Mouse (Mus musculus) erythroblast, embryonic 14.5 days (primary cell): ENCODE data around the gene Hnrnph2.

Experiments used
- GATA1 ChIP-seq: IDR thresholded peaks from 2 replicates; pipeline ENCODE4 v1.6.1; 2012; ENCODE audit warnings: low read length, inconsistent platforms, mixed read lengths
- TAL1 ChIP-seq: IDR thresholded peaks from 3 replicates; pipeline ENCODE4 v1.6.1; 2012; ENCODE audit warnings: low read length, inconsistent platforms, mixed read lengths

GRCm38 (mm10) chrX:134582888-134583669, 17.9 kb upstream of the Hnrnph2 start, which contains the start of gene Btk:
- TF ChIP-seq TAL1: no peak
- no peak for TF ChIP-seq GATA1
